Mouse (Mus musculus) spleen, adult 2 months (tissue): ENCODE results near the gene Epha4.

Experiments
- CTCF ChIP-seq: fragments of 200-500 bp; IDR thresholded peaks from 2 replicates; pipeline ENCODE4 v1.5.1; 2011; ENCODE audit warnings: mild to moderate bottlenecking, inconsistent platforms; ENCODE audit not compliant: insufficient read depth, insufficient read length, insufficient replicate concordance; ENCODE audit errors: extremely low read depth
- POLR2A ChIP-seq: fragments of 200-500 bp; IDR thresholded peaks from 2 replicates; pipeline ENCODE4 v1.6.1; 2011; ENCODE audit warnings: low read depth, low read length, inconsistent platforms

GRCm38 (mm10) chr1:77514325-77514962 is 444 bp downstream of the Epha4 start:
- TF ChIP-seq CTCF: no peak
- no peak for TF ChIP-seq POLR2A
